Mouse (Mus musculus) layer of hippocampus, adult 11-12 months (tissue): ENCODE data around the gene Armc2.

ENCODE experiments used
- DNase-seq: peaks from one replicate; pipeline ENCODE4 v3.0.0; 2022; ENCODE audit warnings: low spot score

Gene Armc2

DNA sequence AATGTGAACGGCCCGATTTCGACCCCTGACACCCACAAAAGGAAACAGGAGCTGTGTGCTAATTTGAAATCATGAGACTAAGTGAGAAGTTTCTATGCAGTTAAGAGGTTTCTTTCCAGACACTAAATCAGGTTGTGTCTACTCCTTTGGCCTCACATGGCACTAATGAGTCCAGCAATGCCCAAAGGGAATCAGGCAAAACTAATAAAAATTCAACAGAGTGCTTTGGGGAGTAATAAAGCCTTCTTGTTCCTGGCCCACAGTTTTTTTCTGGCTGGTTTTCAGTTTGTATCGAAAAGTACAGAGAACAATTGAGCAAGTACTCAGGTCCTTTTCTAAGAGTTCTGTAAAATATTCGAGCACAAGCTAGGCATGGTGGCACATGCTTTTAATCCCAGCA, 4.2 kb downstream of the Armc2 start:
- DNase-seq = peak; percentile 23

DNA sequence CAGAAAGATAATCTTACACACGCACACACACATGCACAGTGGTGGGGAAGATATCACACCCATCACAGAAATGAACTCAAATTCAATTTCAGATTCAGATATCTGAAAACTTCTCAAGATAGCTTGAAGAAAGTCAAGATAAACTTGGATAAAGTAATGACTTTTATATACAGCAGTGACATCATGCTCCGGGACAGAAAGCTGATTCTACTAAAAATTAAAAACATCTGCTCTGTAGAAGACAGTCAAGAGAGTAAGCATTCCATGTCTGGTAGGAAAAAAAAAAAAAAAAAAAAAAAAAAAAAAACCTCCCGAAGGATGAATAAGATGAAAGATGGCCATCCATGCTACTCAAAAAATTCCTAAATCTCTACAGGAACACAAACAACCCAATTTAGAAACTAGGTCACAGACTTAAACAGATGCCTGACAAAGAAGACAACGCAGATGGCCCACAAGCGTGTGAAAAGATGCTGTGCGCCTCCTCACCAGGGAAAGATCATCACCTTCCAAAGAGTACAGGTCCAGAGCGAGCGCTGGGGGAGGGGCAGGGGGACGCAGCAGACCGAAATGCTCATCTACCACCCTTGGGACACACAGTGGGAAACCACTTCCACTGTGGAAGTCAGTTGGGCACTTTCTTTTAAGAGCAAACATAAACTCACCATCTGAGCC, 7.3 kb downstream of the Armc2 start:
- DNase-seq = no peak

DNA sequence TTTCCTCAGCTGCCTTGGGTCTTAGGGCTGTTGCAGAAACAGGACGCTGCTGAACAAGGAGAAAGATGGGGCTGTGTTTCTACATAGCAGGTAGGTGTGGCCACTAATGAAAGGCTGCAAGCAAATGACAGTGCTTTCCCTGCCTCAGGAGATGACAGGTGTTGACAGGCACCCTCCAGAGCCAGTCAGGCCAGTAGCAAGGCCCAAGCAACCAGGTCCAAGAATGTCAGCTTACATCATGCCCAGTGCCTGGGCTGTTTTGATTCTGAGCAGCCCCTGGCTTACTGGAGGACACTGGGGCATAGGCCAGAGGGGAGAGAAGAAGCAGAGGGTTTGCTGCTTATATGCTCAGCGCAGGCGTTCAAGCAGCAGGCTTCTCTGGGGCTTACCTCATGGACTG, 13.0 kb downstream of the Armc2 start:
- no peak for DNase-seq

DNA sequence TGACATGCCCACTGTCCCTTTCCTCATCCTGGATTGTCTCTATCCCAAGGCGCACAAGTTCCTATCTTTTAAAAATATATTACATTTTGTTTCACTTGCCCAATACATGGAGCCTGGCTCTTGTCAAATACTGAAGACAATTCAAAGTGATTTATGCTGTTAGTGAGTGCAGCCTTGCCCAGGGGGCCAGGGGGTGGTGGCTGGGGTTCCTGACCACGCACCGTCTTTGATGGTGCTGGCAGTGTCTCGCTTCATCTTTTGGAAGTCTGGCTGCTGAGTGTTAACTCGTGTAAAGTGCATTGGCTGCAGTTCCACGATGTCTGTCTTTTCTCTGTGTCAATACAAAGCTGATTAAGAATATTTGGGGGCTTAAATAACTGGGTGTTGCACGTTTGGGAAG, 13.6 kb downstream of the Armc2 start:
- DNase-seq = no peak

DNA sequence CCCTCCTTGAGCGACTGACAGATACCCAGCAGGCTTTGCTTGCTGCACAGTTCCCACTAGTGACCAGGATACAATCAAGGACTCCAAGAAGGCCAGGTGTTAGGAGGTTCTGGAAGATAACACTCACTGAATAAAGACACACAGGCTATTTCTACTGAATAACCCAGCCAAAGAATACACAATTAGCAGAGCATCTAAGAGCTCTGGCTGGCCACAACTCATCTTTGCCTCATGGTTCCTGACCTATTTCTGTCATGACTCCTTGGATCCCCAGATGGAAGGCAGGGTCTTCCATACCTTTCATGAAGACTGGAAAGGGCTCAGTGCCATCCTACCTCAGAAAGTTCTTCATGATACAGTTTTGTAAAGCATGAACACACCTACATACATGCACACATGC, 14.2 kb downstream of the Armc2 start:
- no peak for DNase-seq

DNA sequence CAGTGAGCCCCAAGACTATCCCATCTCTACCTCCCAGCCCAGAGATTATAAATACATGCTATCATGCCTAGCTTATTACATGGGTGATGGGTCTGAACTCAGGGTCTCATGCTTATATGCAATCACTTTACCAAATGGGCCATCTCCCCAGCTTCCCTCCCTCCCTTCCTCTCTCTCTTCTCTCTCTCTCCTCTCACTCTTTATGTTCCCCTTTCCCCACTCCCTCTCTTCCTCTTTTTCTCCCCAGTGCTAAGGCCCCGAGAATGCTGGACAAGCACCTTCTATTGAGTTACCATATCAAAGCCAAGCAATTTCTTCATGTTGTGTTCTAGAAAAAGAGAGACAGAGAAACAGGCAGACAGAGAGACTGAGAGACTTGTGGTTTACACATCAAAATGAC, 14.7 kb downstream of the Armc2 start:
- DNase-seq = no peak

DNA sequence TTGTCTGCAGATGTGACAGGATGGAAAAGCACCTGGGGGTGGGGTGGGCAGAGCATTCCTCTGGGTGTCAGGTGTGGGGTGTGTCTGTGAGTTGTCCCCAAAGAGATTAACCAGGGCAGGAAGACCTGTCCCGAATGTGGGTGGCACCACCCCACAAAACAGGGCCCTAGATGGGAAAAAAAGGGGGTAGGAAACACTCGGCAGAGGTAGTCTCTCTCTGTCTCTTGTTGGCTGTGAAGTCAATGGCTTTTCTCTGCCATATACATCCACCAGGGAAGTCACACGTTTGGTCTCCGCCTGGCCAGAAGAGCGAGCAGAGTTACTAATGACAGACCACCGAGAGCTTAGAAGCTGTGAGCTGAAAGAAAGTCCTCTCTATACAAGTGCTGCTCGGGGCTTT, 15.8 kb downstream of the Armc2 start:
- no peak for DNase-seq

DNA sequence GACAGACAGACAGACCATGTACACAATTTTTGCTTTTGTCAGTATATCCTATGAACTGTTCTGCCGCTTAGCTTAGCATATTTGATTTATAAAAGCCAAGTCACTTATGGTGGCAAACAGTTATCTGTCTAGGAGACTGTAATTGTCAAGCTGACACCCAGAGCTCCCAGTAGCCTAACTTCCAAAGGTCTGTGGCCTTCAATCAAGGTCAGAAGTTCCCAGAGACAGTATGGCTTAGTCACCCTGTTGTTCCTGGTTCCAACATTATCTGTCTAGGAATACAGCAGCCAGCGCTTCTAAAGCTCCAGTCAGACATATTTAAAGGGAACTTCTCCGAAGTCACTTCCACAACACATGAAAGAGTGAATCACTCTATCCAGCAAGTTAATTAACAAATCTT, 17.0 kb downstream of the Armc2 start:
- DNase-seq = no peak

DNA sequence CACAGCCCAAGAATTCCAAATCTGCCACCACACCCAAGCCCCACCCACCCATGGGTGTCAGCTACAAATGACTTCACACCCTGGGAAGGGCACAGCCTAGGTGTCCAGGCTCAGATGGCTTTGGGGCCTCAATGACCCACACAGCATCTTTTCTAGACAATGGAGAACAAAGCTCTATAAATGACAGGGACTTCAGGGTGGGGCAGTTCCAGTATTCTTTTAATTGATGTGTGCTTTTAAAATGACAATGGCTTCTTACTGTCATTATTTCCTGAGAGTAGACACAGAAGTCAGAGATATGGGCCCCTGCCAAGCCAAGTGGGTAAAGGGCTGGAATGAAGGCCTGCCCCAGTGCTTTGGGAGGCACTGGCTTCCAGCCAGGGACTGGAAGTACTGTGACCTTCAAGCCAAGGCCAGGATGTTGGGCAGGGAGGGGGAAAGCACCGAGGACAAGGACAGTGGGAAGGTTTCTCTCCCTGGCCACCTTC, 20.5 kb downstream of the Armc2 start:
- no peak for DNase-seq

DNA sequence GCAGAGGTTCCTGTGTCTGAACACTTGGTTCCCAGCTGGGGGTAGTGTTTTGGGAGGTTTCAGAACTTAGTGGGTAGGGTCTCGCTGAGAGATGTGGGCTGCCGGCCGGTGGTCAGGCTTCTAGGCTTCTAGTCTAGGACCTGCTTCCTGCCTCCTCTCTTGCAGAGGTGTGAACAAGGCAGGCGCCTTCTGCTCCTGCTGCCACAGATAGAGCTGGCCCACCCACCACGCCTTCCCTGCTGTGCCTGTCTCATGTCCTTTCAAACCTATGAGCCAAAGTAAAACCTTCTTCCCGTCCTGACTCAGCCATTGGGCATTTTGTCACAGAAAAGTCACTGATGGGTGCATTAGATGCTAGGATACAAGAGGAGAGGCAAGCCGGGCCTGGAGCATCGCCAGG, 22.1 kb downstream of the Armc2 start:
- DNase-seq = no peak

DNA sequence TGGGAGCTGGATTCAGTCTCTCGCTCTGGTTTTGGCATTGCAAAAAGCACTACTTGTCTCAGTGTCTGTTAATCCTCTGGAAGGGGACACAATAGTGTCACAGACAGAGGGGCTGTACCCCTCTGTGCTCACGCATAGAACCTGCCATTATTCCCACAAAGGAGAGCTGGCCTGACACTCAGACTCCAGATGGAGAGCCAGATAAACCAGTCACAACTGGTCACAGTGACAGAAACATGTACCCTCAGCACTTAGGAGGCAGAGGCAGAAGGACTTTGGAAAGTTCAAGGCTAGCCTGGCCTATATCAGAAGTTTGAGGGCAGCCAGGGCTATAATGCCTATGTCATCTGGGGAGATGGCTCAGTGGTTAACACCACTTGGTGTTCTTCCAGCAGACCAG, 23.2 kb downstream of the Armc2 start:
- no peak for DNase-seq

DNA sequence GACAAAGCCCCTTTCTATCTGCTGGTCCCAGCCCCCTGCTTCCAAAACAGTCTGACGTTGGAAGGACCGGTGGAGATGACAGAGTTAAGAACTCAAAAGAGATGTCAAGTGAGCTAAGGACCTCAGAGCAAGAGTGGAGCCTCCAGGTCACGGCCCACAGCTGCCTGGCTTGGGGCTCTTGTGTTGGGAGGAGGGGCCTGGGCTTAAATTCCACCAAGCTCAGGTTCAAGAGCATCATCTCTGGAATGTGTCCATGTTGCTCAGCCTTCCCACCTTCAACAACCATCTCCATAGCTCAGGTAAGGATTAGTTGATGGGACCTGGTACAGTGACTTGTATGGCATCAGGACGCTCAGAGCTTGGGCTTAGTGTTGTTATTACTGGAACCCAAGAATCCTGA, 23.7 kb downstream of the Armc2 start:
- DNase-seq = no peak

DNA sequence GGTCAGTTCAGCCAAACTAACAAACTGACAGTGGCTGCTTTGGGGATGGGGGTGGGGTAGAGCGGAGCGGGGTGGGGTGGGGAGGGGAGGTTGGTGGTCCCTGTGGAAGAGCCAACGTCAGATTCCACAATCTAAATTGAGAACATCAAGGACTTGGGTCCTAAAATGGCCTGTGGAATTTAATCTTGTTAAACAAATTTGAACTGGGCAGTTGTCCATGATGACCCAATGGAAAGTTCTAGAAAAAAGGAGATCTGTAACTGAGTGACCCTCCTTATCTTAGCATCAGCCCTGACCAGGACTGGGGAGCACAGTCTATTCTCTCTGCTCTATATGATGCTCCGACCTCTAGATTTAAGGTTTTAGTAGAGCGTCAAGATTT, 26.2 kb downstream of the Armc2 start:
- no peak for DNase-seq

DNA sequence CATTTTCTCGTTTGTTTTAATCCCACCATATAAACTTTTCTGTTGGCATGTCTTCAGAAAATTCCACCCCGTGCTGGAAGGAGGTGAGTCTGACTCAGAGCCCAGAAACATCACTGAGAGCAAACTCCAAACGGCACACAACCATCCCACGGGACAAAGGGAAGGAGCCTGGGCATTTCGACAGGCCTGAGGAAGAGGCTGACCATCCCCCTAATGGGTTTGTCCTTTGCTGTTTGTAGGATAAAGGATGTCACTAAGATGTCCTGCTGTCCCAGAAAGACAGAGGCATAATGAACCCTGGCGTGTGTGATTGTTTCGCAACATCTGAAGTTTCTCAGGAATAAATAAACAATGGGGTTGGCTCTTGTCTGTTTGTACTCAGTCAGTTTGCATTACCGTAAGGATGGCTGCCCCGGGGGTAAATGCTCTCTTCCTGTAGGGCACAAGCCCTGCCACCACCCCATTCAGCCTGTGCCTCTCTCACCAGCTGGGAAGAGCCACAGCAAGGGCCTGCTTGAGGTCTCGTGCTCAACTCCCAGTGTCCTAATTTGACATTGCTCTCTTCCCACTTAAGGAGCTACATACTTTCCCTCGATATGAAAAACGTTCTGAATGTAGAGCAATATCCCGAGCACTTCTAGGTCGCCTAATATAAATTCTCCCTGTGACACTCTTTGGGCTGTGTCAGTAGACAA, 26.7 kb downstream of the Armc2 start:
- DNase-seq = no peak

DNA sequence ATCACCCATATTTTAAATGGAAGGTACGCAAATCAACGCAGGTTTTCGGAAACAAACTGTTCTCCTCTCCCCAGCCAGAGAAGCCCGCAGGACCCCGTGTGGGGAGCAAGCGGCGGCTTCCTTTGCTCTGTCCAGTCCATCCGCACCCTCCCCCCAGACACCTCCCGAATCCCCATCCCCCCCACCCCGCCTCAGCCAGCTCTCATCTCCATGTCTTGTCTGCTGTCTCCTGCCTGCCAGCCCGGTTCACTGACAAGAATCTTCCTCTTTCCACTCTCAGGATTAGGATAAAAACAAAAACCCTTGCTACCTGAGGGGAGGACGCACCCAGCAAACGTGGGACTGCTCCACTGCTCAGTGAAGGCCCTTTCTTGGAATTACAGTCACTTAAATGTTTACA, 27.3 kb downstream of the Armc2 start:
- no peak for DNase-seq

DNA sequence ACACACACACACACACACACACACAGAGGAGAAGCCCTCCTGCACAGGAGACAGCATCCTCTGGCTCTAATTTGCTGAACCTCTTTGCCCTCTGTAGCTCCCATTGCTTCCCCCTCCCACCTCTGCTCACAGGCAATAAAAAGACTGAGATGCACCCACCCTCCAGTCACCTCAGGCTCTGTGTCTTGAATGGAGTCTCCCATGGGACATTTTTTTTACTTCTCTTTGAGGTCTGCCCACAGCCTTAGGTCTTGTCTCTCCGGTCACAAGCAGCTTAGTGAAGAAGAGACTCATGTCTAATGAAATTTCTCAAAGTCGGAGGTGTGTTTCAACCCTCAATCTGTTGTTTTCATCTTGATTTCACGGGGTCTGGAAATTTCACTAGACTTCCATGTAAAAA, 29.3 kb downstream of the Armc2 start:
- DNase-seq = no peak

DNA sequence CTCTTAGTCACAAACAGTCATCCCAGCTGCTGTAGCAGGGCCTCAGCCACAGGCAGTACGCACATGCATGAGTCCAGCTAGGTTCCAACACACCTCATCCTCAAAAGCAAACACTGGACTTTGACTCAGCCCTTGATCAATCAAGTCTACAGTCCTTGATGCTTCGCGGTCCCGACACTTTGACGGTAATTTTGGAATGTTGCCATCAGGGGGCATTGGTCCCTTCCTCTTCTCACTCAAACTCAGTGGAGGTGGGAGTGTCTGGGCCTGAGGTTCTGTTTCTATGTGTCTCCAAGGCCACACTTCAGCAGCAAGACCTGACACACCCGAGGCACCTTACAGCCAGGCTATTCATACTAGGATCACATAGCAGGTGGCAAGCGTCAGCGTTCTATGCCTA, 32.1 kb downstream of the Armc2 start:
- no peak for DNase-seq

DNA sequence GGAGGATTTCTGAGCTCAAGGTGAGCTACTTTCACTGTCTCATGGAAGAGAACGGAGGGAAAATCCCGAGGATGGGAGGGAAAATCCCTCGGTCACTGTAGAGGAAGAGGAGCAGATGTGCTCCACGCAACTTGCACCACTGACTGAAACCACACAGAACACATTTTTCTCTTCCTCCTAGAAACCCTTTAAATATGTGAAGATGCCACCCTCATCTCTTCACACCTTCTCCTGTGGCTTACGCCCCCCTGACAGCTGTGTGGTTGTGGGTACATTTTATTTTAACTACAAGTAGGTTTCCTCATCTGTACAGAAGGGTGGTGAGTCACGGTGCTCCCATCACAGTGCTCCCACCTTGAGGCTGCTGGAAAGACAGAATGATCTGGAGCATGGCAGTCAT, 34.0 kb downstream of the Armc2 start:
- no peak for DNase-seq

DNA sequence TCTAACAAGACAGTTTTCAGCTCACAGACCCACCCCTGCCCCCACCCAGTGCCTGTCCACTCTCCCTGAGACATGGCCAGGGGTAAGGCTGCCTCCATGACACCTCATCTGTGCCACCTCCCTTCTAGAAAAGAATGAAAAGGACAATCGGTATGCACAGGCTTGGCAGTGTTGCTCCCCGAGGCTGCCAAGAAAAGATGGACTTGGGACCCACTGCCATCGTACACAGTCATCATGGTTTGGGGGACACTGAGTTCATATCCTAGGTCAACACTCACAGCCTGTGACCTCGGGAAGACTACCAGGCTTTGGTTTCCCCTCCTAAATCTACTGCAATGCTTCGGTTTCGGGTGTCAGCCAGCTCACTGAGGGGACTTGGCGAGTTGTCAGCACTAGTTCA, 35.4 kb downstream of the Armc2 start:
- DNase-seq = no peak

DNA sequence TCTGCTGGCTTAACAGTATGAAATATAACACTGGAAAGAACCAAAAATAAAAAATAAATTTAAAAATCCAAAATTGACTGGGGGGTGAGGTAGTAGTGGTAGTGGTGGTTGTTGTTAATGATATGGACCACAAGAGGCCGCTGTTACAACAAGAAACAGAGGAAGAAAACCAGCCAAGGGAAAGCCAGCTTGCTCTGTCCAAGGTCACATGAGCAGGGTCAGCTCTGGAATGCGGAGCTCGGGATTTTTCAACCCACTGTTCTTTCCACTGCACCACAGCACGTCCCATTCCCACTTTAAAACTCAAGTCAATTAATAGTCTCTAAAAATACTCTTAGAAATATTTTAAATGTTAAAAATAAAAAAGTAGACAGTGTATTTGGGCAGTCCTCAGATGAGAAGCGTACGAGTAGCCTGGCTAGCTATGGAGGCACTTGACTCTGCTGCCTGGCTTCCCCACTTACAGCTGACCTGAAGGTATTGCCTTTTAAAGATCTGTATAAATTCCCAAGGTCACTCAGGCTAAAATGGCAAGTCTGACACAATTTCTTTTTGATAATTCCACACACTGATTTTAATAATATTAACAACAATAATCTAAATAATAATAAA, 37.4 kb downstream of the Armc2 start:
- peak; percentile 71 for DNase-seq

DNA sequence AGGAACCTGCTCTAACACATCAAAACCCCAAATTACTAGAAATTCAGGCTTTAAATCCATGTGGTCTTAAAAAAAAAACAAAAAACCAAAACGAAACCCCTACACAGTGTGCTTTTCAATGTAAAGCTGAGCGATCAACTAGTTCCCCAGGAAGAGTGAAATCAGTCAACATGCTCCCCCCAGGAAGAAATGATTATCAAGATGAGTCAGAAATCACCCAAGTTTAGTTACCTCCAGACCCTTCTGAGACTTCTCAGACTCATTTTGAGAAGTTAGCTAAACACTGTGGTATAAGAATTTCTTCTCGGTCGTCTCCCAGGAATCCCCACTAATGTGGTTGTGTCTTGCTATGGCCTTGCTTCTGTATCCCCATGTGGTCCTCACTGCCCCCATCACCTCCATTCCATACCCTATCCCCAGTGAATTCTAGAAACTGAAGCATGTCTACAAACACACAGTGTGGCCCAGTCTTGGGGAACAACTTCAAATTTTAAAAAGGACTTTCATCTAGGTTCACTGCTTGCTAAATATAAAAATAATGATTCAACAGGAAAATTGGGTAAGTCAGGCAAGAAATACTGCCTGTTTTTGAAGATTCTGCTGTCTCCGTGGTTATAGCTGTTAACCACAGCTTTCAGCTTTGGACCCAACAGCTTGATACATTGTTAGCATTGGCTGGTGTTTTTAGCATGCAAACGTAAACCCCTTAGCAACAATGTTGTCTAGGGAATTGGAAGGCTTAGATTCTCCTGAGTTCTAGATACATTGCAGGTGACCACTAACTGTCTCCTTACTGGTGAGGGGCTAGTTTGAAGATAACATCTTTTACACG, 39.6 kb downstream of the Armc2 start:
- DNase-seq = no peak

DNA sequence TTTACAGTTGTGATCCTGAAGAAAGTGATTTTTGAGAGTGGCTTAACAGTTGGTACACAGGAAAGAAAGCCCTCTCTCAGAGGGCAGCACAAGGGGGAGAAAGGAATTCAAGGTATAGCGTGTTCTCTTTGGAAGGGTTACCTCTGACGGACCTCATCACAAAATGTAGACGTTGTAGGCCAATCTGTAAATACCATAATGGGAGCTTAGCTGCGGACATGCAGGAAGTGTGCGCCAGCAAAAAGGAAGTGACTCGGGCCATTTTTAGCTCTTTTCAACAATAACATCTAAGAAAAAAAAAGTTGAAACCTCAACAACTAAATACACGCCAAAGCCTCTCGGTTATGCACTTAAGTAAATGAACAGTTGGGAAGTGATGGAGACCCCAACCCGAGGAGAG, 45.6 kb downstream of the Armc2 start:
- no peak for DNase-seq
